Mouse (Mus musculus): ENCODE results near the gene Yipf2. TPM values are rescaled to one million over a fixed set of nuclear protein-coding genes. Genes with fewer than 3 reads are reported as not detected.
A peak's percentile ranks its signal among the peaks of the same experiment; 100 is the strongest.
"Not testable (repeated sequence)": the region's sequence is repeated elsewhere in the genome, so short reads cannot be mapped to it uniquely, and the experiment has no call there.

The Yipf2 gene
- total RNA-seq, 4 experiments from 2014 or later: 20.7 to 25.4 (median 22.7) TPM

DNA sequence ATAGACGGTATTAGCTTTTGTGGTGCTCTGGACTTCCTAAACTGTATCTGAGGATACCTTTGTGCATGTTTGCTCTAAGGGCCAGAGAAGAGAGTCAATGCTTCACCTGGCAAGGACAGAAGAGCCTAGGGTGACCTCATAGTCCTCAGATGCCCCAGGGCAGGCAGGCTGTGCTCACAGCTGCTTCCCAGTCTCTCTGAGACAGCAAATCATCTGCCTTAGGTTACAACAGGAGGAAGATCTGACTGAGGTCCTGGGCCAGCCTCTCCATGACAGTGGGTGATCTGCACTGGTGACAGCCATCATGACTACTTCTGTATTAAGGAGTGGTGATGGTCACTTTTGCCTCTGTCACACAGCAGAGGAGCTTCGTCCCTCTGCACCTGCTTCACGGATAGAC is 33.5 kb downstream of the Yipf2 start:
- DNase-seq (ENCODE audit: low spot score in 2 of 2): no peak

DNA sequence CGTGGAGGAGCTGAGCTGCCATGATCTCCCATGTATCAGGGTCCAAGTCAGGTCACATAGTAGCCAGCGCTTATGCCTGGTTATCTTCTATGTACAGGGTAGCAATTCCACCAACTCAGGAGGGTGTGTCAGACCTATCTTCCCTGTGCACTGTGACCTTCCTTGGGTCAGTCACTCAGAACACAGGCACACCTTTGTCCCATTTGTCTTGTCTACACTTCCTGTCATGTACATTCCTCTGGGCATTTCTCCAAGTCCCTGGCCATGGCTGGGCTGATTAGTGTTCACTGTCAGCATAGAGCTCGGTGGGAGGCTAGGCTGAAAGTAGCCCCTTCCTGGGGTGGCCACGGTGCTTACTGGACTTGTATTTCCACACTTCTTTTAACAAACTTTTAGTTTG is 34.3 kb downstream of the Yipf2 start:
- DNase-seq (ENCODE audit: low spot score in 2 of 2): no peak

DNA sequence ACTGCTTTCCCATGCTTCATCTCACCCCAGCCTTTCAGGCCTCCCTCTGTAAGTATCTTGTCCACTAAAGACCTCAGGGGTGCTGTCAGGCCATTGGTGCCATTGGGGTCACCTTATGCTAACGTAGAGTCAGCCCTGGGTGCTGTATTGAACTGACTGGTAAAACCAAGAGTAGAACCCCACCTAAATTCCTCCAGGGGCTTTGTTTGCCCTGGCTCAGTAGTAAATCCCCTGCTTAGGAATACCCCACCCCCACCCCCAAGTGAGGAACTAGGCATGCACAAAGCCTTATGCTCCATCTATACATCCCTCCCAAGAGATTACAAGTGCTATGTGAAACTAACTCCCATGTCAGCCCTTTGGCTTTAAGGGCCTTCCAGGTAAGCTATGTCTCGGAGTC is 35.1 kb downstream of the Yipf2 start:
- no peak for DNase-seq (ENCODE audit: low spot score in 2 of 2)

DNA sequence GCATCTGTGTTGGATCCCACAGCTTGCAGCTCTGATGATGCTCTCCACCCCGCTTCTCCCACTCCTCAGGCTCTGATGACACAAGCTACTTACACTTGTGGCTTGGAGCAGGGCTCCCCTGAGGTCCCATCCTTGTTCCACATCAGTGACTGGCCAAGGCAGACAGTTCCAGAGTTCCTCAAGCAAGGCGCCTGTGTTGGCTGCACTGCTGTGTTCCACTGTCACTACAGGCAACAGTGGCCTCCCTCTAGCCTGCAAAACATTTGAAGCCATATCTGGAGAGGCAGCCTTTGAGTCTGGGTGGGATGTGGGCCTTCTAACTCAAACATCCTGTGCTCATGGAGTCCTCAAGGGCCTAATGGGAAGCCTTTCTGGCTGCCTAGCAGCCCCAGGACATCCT is 35.6 kb downstream of the Yipf2 start:
- DNase-seq (ENCODE audit: low spot score in 2 of 2): no peak

DNA sequence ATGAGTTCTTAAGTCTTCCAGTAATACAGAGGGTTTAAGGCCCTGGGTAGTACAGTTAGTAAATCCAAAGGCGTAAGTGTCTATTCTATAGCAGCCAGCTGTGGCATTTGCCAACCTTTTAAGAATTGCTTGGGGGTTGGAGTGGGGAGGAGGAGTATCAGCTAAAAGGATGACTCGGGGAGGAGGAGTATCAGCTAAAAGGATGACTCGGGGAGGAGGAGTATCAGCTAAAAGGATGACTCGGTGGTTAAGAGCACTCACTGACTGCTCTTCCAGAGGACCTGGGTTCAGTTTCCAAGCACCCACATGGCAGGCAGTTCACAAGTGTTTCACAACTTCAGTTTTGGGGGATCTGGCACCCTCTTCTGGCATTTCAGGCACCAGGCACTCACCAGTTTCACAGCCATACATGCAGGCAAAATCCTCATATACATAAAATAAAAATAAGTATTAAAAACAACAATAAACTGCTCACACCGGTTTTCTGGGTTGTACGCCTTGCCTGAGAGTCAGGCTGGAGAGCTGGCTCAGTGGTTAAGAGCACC is 37.4 kb downstream of the Yipf2 start:
- DNase-seq (ENCODE audit: low spot score in 2 of 2): no peak

DNA sequence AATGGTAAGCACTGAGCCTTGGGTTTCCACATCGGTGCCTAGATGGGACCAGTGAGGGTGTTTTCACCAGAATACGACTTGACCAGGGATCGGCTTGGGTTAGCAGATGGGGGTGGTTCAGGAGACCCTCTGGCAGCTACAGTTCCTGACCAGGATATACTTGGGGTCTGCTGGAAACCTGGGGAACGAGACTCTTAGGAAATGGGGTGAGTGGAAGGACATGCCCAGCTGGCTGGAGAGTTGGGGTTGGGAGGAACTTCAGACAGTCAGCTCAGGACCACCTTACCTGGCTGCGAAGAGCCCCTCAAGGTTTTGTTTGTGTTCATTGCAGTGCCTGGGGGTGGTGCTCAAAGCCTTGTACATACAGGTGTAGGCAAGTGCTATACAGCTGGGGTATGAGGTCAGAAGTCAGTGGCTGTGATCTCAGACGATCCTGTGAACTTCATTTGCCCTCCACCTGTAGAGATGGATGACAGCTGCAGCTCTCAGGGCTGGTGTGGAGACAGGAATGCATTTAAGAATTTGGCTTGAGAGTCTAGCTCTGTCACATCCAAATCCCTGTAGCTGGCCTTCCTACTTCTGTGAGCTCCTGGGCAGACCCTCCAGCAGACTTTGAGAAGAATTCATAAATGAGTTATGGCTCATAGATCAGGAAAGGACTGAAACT is 38.9 kb downstream of the Yipf2 start:
- no peak for DNase-seq (ENCODE audit: low spot score in 2 of 2)

DNA sequence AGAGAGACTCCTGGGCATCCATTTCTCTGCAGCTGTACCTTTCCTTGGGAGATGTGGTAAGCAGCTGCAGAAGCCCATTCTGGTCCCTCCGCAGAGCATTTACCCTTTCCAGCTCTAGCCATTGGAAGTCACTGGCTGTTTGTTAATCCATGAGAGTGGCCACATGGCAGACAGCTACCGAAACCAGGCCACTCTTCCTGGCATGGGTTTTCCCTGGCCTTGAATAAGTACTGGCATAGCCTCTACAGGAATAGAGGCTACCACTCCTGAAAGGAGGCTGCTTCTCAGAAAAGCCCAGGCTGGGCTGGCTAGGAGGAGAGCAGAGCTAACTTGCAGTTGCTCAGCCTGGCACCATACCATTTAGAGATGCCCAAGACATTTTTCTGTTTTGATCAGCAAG is 41.6 kb downstream of the Yipf2 start:
- DNase-seq (ENCODE audit: low spot score in 2 of 2): no peak

DNA sequence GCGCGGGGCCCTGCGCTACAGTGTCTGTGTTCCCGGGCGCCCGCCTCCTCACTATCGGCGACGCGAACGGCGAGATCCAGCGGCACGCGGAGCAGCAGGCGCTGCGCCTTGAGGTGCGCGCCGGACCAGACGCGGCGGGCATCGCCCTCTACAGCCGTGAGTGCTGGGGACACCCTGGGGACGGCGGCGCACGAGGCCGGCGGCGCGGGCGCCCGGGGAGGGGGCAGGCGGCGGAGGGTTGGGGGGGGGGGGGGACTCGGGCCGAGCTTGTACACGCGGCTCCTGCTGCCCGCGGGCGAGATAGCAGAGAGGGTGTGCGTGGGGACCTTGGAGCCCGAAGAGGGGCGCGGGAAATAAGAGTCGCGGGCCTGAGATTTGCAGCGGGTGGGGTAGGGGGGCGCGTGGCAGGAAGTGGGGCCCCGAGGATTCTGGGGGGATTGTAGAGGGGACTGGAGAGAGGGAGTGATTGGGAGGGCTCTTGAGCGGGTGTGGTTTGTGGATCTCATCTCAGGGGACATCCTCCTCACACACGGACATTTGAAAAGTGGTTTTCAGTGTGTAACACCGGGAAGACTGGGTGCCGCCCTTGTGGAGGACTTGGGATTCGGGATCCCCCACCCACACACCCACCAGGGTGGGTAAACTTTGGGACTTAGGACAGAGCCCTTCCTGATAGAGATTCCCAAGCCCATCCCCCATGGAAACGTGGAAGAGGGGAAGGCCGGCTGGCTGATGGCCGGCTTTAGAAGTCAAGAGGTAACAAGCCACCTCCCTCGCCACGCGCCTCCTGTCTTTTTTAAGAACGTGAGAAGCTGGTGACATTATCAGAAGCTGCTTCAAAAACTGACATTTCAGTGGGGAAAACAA is 45.3 kb downstream of the Yipf2 start:
- DNase-seq (ENCODE audit: low spot score in 2 of 2): peak in 1 of 2 experiments; percentile 55

DNA sequence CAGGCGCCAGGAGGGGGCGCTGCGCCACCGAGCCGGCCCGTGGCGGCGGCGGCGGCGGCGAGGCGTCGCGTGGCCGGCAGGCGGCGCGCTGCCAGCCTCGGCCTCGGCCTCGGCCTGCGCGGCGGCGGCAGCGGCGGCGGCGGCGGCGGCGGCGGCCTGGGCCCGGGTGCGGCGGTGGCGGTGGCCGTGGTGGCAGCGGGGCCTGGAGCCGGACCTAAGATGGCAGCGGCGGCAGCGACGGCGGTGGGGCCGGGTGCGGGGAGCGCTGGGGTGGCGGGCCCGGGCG is 45.9 kb downstream of the Yipf2 start, which contains the start of gene Carm1:
Gene Carm1 (plus strand): TSS at position 106 of the 286 bp plus-strand sequence.
- peak; percentile 40 to 46 for DNase-seq (ENCODE audit: low spot score in 2 of 2)

DNA sequence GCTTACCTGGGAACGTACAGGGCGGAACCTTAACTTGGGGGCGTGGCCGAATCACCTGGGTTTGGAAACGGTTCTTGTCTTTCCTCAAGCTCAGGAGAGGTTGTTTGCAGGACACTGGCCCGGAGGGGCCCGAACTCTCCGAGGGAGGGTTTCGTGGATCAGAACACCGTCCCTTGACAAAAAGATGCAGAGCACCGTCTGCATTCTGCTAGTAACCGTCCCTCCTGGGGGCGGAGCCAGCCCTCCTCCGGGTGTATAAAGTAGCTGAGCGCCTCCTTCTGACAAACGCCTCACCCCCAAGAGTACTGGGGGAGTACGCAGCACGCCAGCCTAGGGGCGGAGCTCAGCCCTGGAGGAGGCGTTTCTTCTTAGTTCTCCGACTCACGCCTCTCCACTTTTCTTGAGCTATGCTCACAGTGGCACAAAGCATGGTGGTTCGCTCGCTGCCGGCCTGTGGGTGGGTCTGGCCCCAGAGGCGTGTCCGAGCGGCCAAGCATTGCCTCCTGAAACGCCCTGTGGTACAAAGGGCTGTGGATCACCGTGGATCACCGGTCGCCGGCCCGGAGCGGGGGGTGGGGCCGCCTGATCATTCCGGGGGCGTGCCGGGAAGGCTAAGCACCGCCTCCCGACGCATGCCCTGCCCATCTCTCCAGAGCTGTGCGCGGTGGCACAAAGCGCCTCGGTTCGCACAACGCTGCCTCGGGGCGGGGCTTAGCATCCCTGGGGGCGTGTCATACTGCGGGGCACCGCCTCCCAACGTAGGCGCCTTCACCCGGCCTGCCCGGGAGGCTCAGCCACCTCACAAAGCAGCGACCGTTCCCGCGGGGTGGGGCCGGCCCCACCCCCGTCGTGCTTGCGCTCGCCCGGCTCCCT is 46.5 kb downstream of the Yipf2 start:
- peak; percentile 96 to 99 for DNase-seq (ENCODE audit: low spot score in 2 of 2)

DNA sequence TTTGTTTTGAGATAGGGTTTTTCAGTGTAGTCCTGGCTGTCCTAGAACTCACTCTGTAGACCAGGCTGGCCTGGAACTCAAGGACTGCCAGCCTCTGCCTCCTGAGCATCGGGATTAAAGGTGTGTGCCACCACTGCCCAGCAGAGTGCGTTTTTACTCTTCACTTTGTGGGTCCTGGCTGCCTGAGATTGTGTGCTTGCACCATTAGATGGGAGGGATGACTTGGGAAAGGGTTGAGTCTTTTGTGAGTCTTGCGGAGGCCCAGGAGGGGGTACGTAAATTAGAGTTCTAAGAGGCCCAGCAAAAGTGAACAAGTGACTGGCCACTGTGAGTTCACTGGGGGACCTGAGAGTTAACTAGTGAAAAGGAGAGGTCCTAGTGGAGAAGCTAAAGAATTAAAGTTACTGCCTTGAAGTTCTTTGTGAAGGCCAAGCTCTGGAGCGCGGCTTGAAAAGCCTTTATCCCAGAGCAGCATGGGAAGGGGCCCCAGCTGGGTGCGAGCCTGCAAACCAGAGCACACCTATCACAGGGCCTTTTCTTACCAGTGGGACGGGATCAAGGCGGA is 47.2 kb downstream of the Yipf2 start:
- DNase-seq (ENCODE audit: low spot score in 2 of 2): no peak

DNA sequence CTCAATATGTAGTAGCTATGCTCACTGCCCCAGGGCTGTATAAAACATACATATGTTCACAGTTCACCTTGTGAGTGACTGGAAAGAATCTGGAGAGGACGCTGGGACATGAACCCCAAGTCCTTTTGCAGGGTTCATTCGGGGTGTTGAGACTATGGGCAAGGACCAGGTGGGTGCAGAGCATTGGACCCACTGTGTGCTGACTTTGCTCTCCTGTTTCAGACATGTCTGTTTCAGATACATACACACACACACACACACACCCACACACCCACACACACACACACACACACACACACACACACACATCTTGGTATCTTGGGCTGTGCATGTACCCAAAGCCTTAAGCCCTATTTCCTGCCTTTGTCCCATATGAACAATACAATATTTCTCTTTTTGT is 50.6 kb downstream of the Yipf2 start:
- not testable (repeated sequence) for DNase-seq (ENCODE audit: low spot score in 2 of 2)

DNA sequence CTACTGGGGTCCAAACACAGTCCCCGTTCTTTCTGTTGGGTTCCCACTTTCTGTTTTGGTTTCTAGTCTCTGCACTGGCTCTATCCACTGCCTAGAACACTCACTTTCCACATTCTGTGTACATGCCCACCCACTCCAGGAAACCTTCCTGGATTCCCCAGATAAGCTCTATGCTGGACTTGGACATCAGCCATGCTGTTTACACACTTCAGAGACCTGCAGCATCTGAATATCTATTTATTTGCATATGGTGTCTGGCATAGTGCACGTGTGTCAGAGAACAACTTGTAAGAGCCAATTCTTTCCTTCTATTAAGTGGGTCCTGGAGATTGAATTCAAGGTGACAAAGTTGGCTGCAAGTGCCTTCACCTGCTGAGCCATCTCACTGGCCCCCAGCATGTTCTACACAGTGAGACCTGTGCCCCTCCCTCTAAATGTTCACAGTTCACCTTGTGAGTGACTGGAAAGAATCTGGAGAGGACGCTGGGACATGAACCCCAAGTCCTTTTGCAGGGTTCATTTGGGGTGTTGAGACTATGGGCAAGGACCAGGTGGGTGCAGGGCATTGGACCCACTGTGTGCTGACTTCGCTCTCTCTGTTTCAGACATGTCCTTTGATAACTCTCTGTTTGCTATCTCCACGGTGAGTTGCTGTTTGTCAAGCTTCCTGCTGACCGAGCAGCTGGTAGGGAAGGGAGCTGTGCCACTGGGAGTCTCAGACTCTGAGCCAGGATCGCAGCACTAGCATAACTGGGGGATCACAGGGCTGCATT is 52.5 kb downstream of the Yipf2 start:
- DNase-seq (ENCODE audit: low spot score in 2 of 2): no peak

Small RNA genes within 50 kb of the gene (microRNA-seq; reads per million reads assigned to microRNA genes)
- gene Mir1946b: 0 reads per million in 2 experiments

Other genes starting within 250 kb of the Yipf2 start
- gene Ilf3, start 225.0 kb downstream of the Yipf2 start, total RNA-seq (2022): 10 to 100 TPM; 90.2 to 93.1 (median 91.0) TPM
- 10 to 100 TPM; 17.0 to 28.0 (median 23.5) TPM for gene Qtrt1, start 181.0 kb downstream of the Yipf2 start, total RNA-seq (2022)
- gene Dnm2, start 167.9 kb downstream of the Yipf2 start, total RNA-seq (2022): 10 to 100 TPM; 49.5 to 64.9 (median 60.9) TPM
- gene Tmed1, start 82.6 kb downstream of the Yipf2 start, total RNA-seq (2022): 10 to 100 TPM; 15.1 to 18.4 (median 16.4) TPM
- under 1 TPM in 3 of 4 experiments, not detected in 1; 0.27 to 0.68 (median 0.41) TPM for gene AB124611, start 66.7 kb downstream of the Yipf2 start, total RNA-seq (2022)
- 10 to 100 TPM; 76.4 to 91.3 (median 83.1) TPM for gene Carm1, start 45.9 kb downstream of the Yipf2 start, total RNA-seq (2022)
- gene Timm29, start 106 bp downstream of the Yipf2 start, total RNA-seq (2022): 10 to 100 TPM; 52.8 to 64.0 (median 54.5) TPM
- 100 to 1,000 TPM in 2 of 4 experiments, 10 to 100 TPM in 2; 96.5 to 103 (median 99.6) TPM for gene Smarca4, start 23.3 kb upstream of the Yipf2 start, total RNA-seq (2022)
- 10 to 100 TPM; 23.7 to 32.4 (median 28.6) TPM for gene Ldlr, start 130.7 kb upstream of the Yipf2 start, total RNA-seq (2022)
- 1 to 10 TPM; 2.0 to 2.5 (median 2.2) TPM for gene Spc24, start 167.5 kb upstream of the Yipf2 start, total RNA-seq (2022)
- 10 to 100 TPM in 1 of 4 experiments, 1 to 10 TPM in 3; 9.1 to 10.9 (median 9.6) TPM for gene Kank2, start 205.9 kb upstream of the Yipf2 start, total RNA-seq (2022)
- gene Angptl8, start 242.7 kb upstream of the Yipf2 start, total RNA-seq (2022): not detected

Data from left cerebral cortex, adult 8-10 months (tissue).